Mouse (Mus musculus) midbrain, embryonic 16.5 days (tissue): ENCODE data around the gene Fance. TPM values are rescaled to one million over a fixed set of nuclear protein-coding genes. Genes with fewer than 3 reads are reported as not detected.

Experiments used
- ATAC-seq: fragments of 200-750 bp; cut with Nextera tagmentation; 2 replicates; pipeline ENCODE4 v1.8.0; 2017; ENCODE audit warnings: moderate TSS enrichment
- H3K27ac ChIP-seq: fragments of 300-500 bp; sonication (generic); 2 replicates; pipeline ENCODE4 v1.5.1; 2014; ENCODE audit warnings: mild to moderate bottlenecking, low read length, mixed read lengths
- H3K27me3 ChIP-seq: fragments of 300-500 bp; sonication (generic); 2 replicates; pipeline ENCODE4 v1.6.1; 2014; ENCODE audit warnings: low read depth, low read length, mixed read lengths; ENCODE audit not compliant: control insufficient read depth, insufficient read depth
- H3K36me3 ChIP-seq: fragments of 300-500 bp; sonication (generic); 2 replicates; pipeline ENCODE4 v1.6.1; 2014; ENCODE audit warnings: mild to moderate bottlenecking, low read length, moderate library complexity, mixed read lengths; ENCODE audit not compliant: control insufficient read depth, insufficient read depth
- H3K4me1 ChIP-seq: fragments of 300-500 bp; sonication (generic); 2 replicates; pipeline ENCODE4 v1.6.1; 2014; ENCODE audit warnings: mild to moderate bottlenecking, low read length, mixed read lengths; ENCODE audit not compliant: control insufficient read depth, insufficient read depth
- H3K4me2 ChIP-seq: fragments of 300-500 bp; sonication (generic); 2 replicates; pipeline ENCODE4 v1.6.1; 2014; ENCODE audit warnings: mild to moderate bottlenecking, low read length, mixed read lengths
- H3K4me3 ChIP-seq: fragments of 300-500 bp; sonication (generic); 2 replicates; pipeline ENCODE4 v1.5.1; 2014; ENCODE audit warnings: low read depth, mild to moderate bottlenecking, low read length, moderate library complexity, mixed read lengths
- H3K9ac ChIP-seq: fragments of 300-500 bp; sonication (generic); 2 replicates; pipeline ENCODE4 v1.6.1; 2014; ENCODE audit warnings: low read depth, low read length, mixed read lengths
- H3K9me3 ChIP-seq: fragments of 300-500 bp; sonication (generic); replicated peaks from 2 replicates; pipeline ENCODE4 v1.6.1; 2014; ENCODE audit warnings: mild to moderate bottlenecking, low read length, mixed read lengths; ENCODE audit not compliant: control insufficient read depth, poor library complexity, severe bottlenecking
- WGBS: fragments of 180-500 bp; shearing (Covaris S2); extraction: QIAGEN DNeasy Blood & Tissue Kit; methylation state at CpG from one replicate; pipeline ENCODE4 v1.1.7; 2014; 5-methylcytosine and 5-hydroxymethylcytosine counted together
- polyA plus RNA-seq: library from polyadenylated mRNA; unstranded; fragments of >200 nt; fragmentation: Nextera tagmentation; extraction: Ambion mirVana; gene quantifications from 2 replicates; pipeline ENCODE4 v1.2.1, GENCODE M21; 2015

Fance gene
- polyA plus RNA-seq, 1 experiment from 2014 or later: 26.3 TPM

GRCm38 (mm10) chr17:28332915-28333546 lies 19.7 kb downstream of the Fance start:
- H3K4me1 ChIP-seq: peaks cover 13% of the 10 kb centered on the region
- peak overlapping the region; percentile 39 for H3K4me2 ChIP-seq
- 62% methylated on average over 31 of the region's 31 CpGs for WGBS
- H3K27ac ChIP-seq: no peak overlapping the region
- H3K9ac ChIP-seq: no peak overlapping the region
- no peaks in the 10 kb centered on the region for H3K9me3 ChIP-seq
- H3K36me3 ChIP-seq: no peaks in the 10 kb centered on the region; the same call in none of the 2 replicates
- H3K27me3 ChIP-seq: no peaks in the 10 kb centered on the region
- ATAC-seq: no peak
- H3K4me3 ChIP-seq: no peak overlapping the region; the same call in 1 of the 2 replicates

- H3K27me3 ChIP-seq: no peaks in the 10 kb centered on the region
- no peaks in the 10 kb centered on the region; the same call in 1 of the 2 replicates for H3K36me3 ChIP-seq
- no peak overlapping the region for H3K4me3 ChIP-seq
- WGBS: 71% methylated on average over 10 of the region's 10 CpGs
- H3K4me1 ChIP-seq: 0 out of 2 replicates have a peak, but pooled peaks cover 3% of the 10 kb centered on the region
- no peaks in the 10 kb centered on the region for H3K9me3 ChIP-seq
- H3K27ac ChIP-seq: no peak overlapping the region
- no peak overlapping the region for H3K4me2 ChIP-seq
- H3K9ac ChIP-seq: no peak overlapping the region
- no peak for ATAC-seq
Measured at GRCm38 (mm10) chr17:28335267-28335666, 21.9 kb downstream of the Fance start.

GRCm38 (mm10) chr17:28337547-28337946 lies 24.2 kb downstream of the Fance start:
- WGBS: 91% methylated on average over 7 of the region's 7 CpGs
- H3K27me3 ChIP-seq: no peaks in the 10 kb centered on the region
- H3K9ac ChIP-seq: no peak overlapping the region

GRCm38 (mm10) chr17:28340578-28340977 lies 27.3 kb downstream of the Fance start:
- H3K9me3 ChIP-seq: no peaks in the 10 kb centered on the region
- no peak overlapping the region for H3K4me3 ChIP-seq

More at GRCm38 (mm10) chr17:28337547-28337946, 24.2 kb downstream of the Fance start:
- Histone ChIP-seq H3K4me2 (no peak overlapping the region), H3K36me3 (no peaks in the 10 kb centered on the region), H3K9me3 (no peaks in the 10 kb centered on the region), H3K27ac (no peak overlapping the region), H3K4me3 (no peak overlapping the region), H3K4me1 (0 out of 2 replicates have a peak, but pooled peaks cover 3% of the 10 kb centered on the region)
- no peak for ATAC-seq

GRCm38 (mm10) chr17:28341091-28341490 lies 27.8 kb downstream of the Fance start:
- peak; percentile 64 for ATAC-seq
- Histone ChIP-seq H3K9me3 (no peaks in the 10 kb centered on the region), H3K27me3 (no peaks in the 10 kb centered on the region), H3K4me2 (peak overlapping the region; percentile 47), H3K27ac (no peak overlapping the region), H3K4me1 (0 out of 2 replicates have a peak, but pooled peaks cover 3% of the 10 kb centered on the region), H3K4me3 (peak overlapping the region; percentile 26), H3K9ac (peak overlapping the region; percentile 57), H3K36me3 (no peaks in the 10 kb centered on the region)
- 4% methylated on average over 26 of the region's 26 CpGs for WGBS

More at GRCm38 (mm10) chr17:28340578-28340977, 27.3 kb downstream of the Fance start:
- Histone ChIP-seq H3K27ac (no peak overlapping the region), H3K27me3 (no peaks in the 10 kb centered on the region), H3K4me1 (0 out of 2 replicates have a peak, but pooled peaks cover 3% of the 10 kb centered on the region), H3K36me3 (no peaks in the 10 kb centered on the region), H3K4me2 (no peak overlapping the region; the same call in 1 of the 2 replicates), H3K9ac (peak overlapping the region; percentile 57; the same call in 1 of the 2 replicates)
- WGBS: 79% methylated on average over 7 of the region's 7 CpGs
- ATAC-seq: no peak

- Histone ChIP-seq H3K27ac (no peak overlapping the region), H3K9ac (no peak overlapping the region), H3K36me3 (no peaks in the 10 kb centered on the region), H3K27me3 (no peaks in the 10 kb centered on the region), H3K4me1 (0 out of 2 replicates have a peak, but pooled peaks cover 3% of the 10 kb centered on the region), H3K4me3 (no peak overlapping the region), H3K4me2 (no peak overlapping the region), H3K9me3 (no peaks in the 10 kb centered on the region)
- WGBS: 57% methylated on average over 4 of the region's 4 CpGs
- no peak for ATAC-seq
Measured at GRCm38 (mm10) chr17:28344050-28344607, 30.8 kb downstream of the Fance start.

- ATAC-seq: no peak
- H3K36me3 ChIP-seq: no peaks in the 10 kb centered on the region
- WGBS: 68% methylated on average over 3 of the region's 3 CpGs
- peaks cover 3% of the 10 kb centered on the region; the same call in 1 of the 2 replicates for H3K4me1 ChIP-seq
- no peak overlapping the region for H3K4me3 ChIP-seq
- H3K27me3 ChIP-seq: no peaks in the 10 kb centered on the region
- no peak overlapping the region for H3K4me2 ChIP-seq
- H3K9me3 ChIP-seq: no peaks in the 10 kb centered on the region
- no peak overlapping the region for H3K27ac ChIP-seq
- H3K9ac ChIP-seq: no peak overlapping the region
Measured at GRCm38 (mm10) chr17:28344670-28345069, 31.4 kb downstream of the Fance start.

GRCm38 (mm10) chr17:28345271-28345721 lies 32.0 kb downstream of the Fance start:
- no peak for ATAC-seq
- H3K9ac ChIP-seq: no peak overlapping the region
- 21% methylated on average over 7 of the region's 8 CpGs for WGBS
- H3K4me1 ChIP-seq: peaks cover 6% of the 10 kb centered on the region
- no peaks in the 10 kb centered on the region for H3K27me3 ChIP-seq
- H3K4me3 ChIP-seq: no peak overlapping the region
- no peaks in the 10 kb centered on the region for H3K9me3 ChIP-seq
- H3K36me3 ChIP-seq: no peaks in the 10 kb centered on the region
- H3K27ac ChIP-seq: no peak overlapping the region
- H3K4me2 ChIP-seq: no peak overlapping the region

- H3K36me3 ChIP-seq: no peaks in the 10 kb centered on the region
- H3K9ac ChIP-seq: no peak overlapping the region
- WGBS: 21% methylated on average over 9 of the region's 10 CpGs
- no peak for ATAC-seq
- H3K4me1 ChIP-seq: peaks cover 8% of the 10 kb centered on the region
- H3K27me3 ChIP-seq: no peaks in the 10 kb centered on the region; the same call in 1 of the 2 replicates
- no peak overlapping the region for H3K4me3 ChIP-seq
- H3K9me3 ChIP-seq: no peaks in the 10 kb centered on the region
- H3K27ac ChIP-seq: no peak overlapping the region
- H3K4me2 ChIP-seq: no peak overlapping the region
Measured at GRCm38 (mm10) chr17:28345882-28346281, 32.6 kb downstream of the Fance start.
